Mouse (Mus musculus): ENCODE data around the gene 1700001C19Rik. TPM values are rescaled to one million over a fixed set of nuclear protein-coding genes. Genes with fewer than 3 reads are reported as not detected.

The 1700001C19Rik gene
- polyA plus RNA-seq, 1 experiment from 2014 or later, result 0.67 TPM

DNA sequence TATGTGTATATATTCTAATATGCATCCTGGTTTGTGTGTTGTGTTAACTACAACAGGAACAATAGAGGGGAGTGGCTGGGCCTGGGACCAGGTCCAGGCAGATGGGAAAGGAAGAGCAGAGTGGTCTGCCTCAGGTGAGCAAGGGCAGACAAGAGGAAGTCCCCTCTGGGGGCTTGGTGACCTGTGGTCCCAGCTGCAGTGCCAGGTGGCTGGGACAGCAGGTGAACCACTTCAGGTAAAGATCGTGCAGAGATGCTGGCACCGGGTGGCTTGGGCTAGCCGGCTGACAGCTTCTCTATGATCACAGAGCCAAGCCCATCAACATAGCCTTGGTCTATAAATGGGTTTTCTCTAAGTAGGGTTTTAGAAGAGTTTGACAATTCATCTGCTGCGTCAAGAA, 32.9 kb upstream of the 1700001C19Rik start:
- no peak overlapping the region for H3K27ac ChIP-seq
- DNase-seq (ENCODE audit: low spot score), result no peak
- peaks cover 76% of the 10 kb centered on the region for H3K27me3 ChIP-seq (ENCODE audit: insufficient read depth, poor library complexity, severe bottlenecking)
- peaks cover 47% of the 10 kb centered on the region for H3K4me1 ChIP-seq (replicated peaks)
- WGBS, result 96% methylated on average over 4 of the region's 4 CpGs
- no peaks in the 10 kb centered on the region for H3K9me3 ChIP-seq
- H3K36me3 ChIP-seq, result no peaks in the 10 kb centered on the region
- no peak overlapping the region for H3K4me3 ChIP-seq

DNA sequence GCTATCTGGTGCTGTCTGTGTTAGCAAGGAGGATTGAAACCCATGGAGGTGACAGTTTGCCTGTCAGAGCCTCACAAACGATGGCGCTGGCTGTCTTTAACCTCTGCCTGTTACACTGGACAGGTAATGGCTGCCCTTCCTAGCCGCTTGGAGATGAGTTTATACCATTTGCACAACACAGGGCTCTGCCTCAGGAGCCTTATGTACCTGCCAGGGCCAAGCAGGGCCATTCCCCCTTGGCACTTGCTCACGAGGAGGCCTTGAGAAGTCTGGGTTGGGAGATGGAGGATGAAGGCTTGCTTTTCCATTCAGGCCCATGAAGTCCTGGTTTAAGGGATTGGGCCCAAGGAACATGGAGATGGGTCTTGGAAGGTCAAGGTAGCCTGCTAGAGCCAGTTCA, 32.5 kb upstream of the 1700001C19Rik start:
- Histone ChIP-seq H3K27me3 (ENCODE audit: insufficient read depth, poor library complexity, severe bottlenecking) (peaks cover 80% of the 10 kb centered on the region), H3K4me1 (replicated peaks) (peaks cover 51% of the 10 kb centered on the region)

DNA sequence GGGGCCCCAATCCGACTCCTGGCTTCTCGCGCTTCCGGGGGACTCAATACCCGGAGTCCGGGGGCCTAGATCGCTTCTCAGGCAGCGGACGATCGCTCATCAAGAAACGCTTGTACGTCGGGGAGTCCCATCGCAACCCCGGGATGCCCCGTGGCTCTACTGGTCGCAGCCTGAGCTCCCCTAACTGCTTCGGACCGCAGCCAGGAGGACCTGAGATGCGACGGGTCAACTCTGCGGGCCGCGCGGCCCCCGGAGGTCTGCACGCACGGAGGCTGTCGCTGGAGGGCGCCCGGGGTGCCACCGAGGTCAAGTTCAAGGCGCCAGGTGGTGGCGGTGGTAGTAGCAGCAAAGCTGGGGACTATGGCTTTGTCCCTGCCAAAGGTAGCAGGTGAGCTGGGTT, 31.3 kb upstream of the 1700001C19Rik start:
- H3K27me3 ChIP-seq (ENCODE audit: insufficient read depth, poor library complexity, severe bottlenecking), result peaks cover 92% of the 10 kb centered on the region

More for the DNA sequence above, 32.5 kb upstream of the 1700001C19Rik start:
- WGBS, result 86% methylated on average over 4 of the region's 4 CpGs
- Histone ChIP-seq H3K4me3 (no peak overlapping the region), H3K36me3 (no peaks in the 10 kb centered on the region), H3K27ac (no peak overlapping the region), H3K9me3 (no peaks in the 10 kb centered on the region)
- DNase-seq (ENCODE audit: low spot score), result no peak

DNA sequence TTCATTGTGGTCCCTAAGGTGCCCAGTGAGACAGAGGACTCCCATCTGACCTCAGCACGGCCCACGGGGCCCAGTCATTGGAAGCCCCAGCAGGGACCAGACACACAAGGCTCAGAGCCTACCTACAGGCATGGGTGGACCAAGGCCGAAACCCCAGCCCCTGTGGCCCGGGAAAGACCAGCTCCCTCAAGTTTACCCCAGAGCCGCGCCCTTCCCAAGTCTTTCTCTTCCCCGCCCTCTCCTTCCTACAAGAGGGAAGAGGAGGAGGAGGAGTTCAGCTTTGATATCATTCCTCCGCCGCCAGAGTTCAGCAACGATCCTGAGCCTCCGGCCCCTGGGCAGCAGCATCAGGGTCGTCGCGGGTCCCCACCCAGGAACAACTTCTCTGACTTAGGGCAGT, 30.9 kb upstream of the 1700001C19Rik start:
- H3K36me3 ChIP-seq, result no peaks in the 10 kb centered on the region
- H3K4me1 ChIP-seq (replicated peaks), result peaks cover 60% of the 10 kb centered on the region
- no peak overlapping the region for H3K27ac ChIP-seq
- H3K9me3 ChIP-seq, result no peaks in the 10 kb centered on the region
- peak overlapping the region; percentile 44 for H3K4me3 ChIP-seq
- no peak for DNase-seq (ENCODE audit: low spot score)
- peaks cover 93% of the 10 kb centered on the region for H3K27me3 ChIP-seq (ENCODE audit: insufficient read depth, poor library complexity, severe bottlenecking)
- WGBS, result 14% methylated on average over 14 of the region's 14 CpGs

More for the DNA sequence above, 31.3 kb upstream of the 1700001C19Rik start:
- Histone ChIP-seq H3K9me3 (no peaks in the 10 kb centered on the region), H3K27ac (no peak overlapping the region), H3K36me3 (no peaks in the 10 kb centered on the region), H3K4me3 (peak overlapping the region; percentile 44), H3K4me1 (replicated peaks) (peaks cover 62% of the 10 kb centered on the region)
- WGBS, result 6% methylated on average over 34 of the region's 34 CpGs
- DNase-seq (ENCODE audit: low spot score), result no peak

DNA sequence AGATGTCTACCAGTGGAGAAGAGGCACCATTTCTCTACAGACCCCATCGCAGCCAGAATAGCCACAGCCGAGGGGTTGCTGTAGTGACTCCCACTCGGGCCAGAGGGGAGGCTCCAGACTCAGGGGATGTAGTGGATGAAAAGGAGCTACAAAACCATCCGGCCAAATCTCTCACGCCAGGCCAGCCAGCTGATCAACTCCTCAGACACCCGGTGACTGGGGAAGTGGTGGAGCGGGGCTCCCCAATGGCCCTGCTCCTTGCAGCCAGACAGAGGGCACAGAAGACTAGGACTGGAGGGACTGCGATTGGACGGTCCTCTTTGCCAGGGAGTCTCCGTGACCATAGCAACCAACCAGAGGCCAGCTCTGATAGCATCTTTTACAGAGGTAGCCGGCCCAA, 30.5 kb upstream of the 1700001C19Rik start:
- no peak for DNase-seq (ENCODE audit: low spot score)
- Histone ChIP-seq H3K36me3 (no peaks in the 10 kb centered on the region), H3K27ac (no peak overlapping the region), H3K27me3 (ENCODE audit: insufficient read depth, poor library complexity, severe bottlenecking) (peaks cover 90% of the 10 kb centered on the region), H3K9me3 (no peaks in the 10 kb centered on the region), H3K4me3 (peak overlapping the region; percentile 44), H3K4me1 (replicated peaks) (peaks cover 61% of the 10 kb centered on the region)
- WGBS, result 54% methylated on average over 11 of the region's 11 CpGs

DNA sequence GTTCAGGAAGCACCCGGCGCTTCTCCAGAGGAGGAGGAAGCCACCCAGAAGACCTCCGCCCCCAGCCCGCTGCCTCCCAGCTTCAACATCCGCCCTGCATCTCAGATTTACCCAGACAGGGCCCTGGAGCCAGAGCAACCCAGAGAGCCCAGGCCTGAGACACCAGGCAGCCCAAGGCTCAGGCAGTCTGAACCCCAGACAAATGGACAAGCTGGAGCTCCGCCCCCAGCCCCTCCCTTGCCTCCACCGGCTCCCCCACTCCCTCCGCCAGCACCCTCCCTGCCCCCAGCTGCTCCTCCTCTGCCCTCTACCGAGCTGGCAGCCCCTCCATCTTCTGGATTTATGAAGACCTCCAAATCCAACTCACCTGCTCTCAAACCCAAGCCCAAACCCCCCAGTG, 29.1 kb upstream of the 1700001C19Rik start:
- Histone ChIP-seq H3K9me3 (no peaks in the 10 kb centered on the region), H3K27ac (0 out of 2 replicates have a peak overlapping the region, but pooled peaks have one; percentile 23), H3K36me3 (no peaks in the 10 kb centered on the region), H3K27me3 (ENCODE audit: insufficient read depth, poor library complexity, severe bottlenecking) (peaks cover 93% of the 10 kb centered on the region), H3K4me1 (replicated peaks) (peaks cover 63% of the 10 kb centered on the region), H3K4me3 (no peak overlapping the region)
- no peak for DNase-seq (ENCODE audit: low spot score)
- 26% methylated on average over 9 of the region's 9 CpGs for WGBS

DNA sequence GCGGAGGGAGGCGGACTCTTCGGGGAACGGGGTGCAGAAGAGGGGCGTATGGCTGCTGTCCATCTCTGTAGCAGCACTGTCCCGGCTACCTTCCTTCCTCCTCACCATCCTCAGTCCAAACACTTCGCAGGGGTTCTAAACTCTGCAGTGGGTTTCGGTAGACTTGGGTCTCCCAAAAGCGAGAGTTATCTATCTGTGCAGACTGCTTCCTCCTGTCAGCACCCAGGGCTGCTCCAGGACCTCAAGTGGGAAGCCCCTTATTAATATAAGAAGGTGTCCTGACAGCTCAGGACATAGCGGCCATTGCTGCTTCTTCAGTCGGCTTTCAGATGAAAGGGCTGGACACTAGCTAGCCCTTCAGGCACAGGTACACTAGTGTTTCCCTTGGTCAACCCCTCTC, 27.8 kb upstream of the 1700001C19Rik start:
- H3K27ac ChIP-seq, result no peak overlapping the region
- H3K4me3 ChIP-seq, result no peak overlapping the region
- WGBS, result 75% methylated on average over 11 of the region's 11 CpGs
- peaks cover 92% of the 10 kb centered on the region for H3K27me3 ChIP-seq (ENCODE audit: insufficient read depth, poor library complexity, severe bottlenecking)
- peaks cover 63% of the 10 kb centered on the region for H3K4me1 ChIP-seq (replicated peaks)
- no peaks in the 10 kb centered on the region for H3K36me3 ChIP-seq
- H3K9me3 ChIP-seq, result no peaks in the 10 kb centered on the region
- no peak for DNase-seq (ENCODE audit: low spot score)

DNA sequence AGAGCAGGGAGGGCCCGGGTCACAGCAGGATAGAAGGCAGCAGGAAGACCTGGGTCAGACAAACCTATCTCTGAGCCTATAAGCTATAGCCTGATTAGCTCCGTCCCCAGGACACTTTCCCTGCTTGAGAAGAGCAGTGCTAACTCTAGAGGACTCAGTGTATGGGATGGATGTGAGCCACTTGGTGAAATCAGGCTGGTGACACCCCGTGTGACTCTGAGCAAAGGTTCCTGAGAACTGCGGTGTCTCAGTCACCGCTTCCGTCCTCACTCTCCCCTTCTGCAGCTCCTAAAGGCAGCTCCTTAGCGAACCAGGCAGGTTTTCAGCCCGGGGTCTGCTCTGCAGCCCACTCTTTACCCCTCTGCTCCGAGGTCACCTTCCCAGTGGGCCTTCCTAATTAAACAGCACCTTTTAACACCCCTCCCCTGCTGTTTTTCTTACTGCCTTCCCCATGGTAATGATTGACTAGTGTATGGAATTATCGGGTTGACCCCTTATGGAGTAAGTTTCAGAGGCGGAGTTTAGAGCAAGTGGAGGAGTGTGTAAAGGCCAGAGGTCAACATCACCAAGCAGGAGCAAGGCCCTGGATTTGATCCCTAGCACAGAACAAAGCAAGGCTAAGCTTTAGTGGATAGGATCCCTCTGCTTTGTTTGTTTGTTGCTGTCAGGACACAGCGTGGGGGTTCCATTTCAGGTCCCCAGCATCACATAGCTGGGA, 27.2 kb upstream of the 1700001C19Rik start:
- no peaks in the 10 kb centered on the region for H3K9me3 ChIP-seq
- no peak overlapping the region for H3K4me3 ChIP-seq
- no peak for DNase-seq (ENCODE audit: low spot score)
- H3K36me3 ChIP-seq, result no peaks in the 10 kb centered on the region
- H3K27me3 ChIP-seq (ENCODE audit: insufficient read depth, poor library complexity, severe bottlenecking), result peaks cover 86% of the 10 kb centered on the region
- WGBS, result 35% methylated on average over 12 of the region's 12 CpGs
- peaks cover 61% of the 10 kb centered on the region for H3K4me1 ChIP-seq (replicated peaks)
- H3K27ac ChIP-seq, result 0 out of 2 replicates have a peak overlapping the region, but pooled peaks have one; percentile 29

DNA sequence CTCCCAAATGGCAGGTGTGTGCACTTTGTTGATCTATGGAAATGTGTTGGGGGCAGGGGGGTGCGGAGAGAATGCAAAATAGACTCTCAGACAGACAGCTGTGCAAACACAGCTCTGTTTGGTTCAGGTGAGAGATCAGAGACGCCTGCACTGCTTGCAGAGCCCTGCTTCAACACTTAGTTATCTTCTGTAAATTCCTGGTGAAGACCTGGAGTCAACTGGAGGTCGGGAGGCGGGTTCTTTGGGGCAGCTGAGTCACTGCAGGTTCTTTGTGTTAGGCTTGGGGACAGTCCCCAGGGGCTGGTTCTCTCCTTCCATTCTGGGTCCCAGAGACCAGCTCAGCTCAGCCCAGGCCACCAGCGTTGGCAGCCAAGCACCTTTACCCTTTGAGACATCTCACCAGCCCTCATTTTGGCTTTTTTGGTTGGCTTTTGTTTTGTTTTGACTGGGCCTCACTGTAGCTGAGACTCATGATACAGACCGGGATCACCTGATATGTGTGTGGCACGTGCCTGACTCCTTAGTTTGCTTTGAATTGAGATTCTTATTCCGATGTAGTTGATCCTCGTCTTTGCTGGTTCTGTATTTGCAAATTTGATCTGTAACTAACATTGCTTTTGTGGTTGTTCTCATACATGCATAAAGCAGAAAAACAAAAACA, 25.7 kb upstream of the 1700001C19Rik start:
- H3K27me3 ChIP-seq (ENCODE audit: insufficient read depth, poor library complexity, severe bottlenecking), result peaks cover 71% of the 10 kb centered on the region
- 43% methylated on average over 9 of the region's 9 CpGs for WGBS
- H3K36me3 ChIP-seq, result no peaks in the 10 kb centered on the region
- H3K4me1 ChIP-seq (replicated peaks), result peaks cover 45% of the 10 kb centered on the region
- H3K9me3 ChIP-seq, result no peaks in the 10 kb centered on the region
- H3K4me3 ChIP-seq, result no peak overlapping the region
- H3K27ac ChIP-seq, result no peak overlapping the region
- no peak for DNase-seq (ENCODE audit: low spot score)

DNA sequence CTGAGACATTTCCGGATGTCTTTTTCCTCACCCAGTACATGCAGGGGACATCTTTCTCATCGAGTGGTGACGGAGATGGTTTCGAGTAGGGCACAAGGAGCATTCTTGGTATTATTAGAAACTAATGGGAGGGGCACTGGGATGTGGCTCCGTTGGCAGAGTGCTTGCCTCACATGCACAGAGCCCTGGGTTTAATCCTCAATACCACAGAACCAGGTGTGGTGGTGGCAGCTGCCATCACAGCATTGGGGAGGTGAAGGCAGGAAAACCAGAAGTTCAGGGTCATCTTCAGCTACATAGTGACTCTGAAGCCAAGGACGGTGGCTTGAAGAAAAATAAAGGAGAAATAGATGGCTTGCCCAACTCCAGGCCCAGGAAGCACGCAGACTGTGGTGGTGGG, 25.0 kb upstream of the 1700001C19Rik start:
- 80% methylated on average over 7 of the region's 7 CpGs for WGBS
- H3K27me3 ChIP-seq (ENCODE audit: insufficient read depth, poor library complexity, severe bottlenecking), result peaks cover 64% of the 10 kb centered on the region
- H3K4me1 ChIP-seq (replicated peaks), result peaks cover 42% of the 10 kb centered on the region
- H3K36me3 ChIP-seq, result no peaks in the 10 kb centered on the region
- H3K4me3 ChIP-seq, result no peak overlapping the region
- H3K27ac ChIP-seq, result no peak overlapping the region
- no peak for DNase-seq (ENCODE audit: low spot score)
- H3K9me3 ChIP-seq, result no peaks in the 10 kb centered on the region

DNA sequence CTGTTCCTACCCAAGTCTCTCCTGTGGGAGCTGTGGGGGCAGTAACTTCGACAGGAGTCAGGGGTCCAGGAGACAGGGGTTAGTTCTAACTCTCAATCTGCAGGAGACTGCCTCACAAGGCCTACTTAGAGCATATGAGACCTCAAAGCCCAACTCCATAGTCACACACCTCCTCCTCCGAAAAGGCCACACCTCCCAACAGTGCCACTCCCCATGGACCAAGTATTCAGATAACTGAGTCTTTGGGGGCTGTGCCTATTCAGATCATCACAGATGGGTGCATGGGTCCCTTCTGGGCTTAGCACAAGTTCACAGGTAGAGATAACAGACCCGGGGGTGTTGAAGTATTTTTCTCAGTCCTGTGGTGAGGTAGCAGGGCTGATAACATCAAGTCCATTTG, 24.5 kb upstream of the 1700001C19Rik start:
- Histone ChIP-seq H3K27ac (no peak overlapping the region), H3K27me3 (ENCODE audit: insufficient read depth, poor library complexity, severe bottlenecking) (peaks cover 59% of the 10 kb centered on the region), H3K9me3 (no peaks in the 10 kb centered on the region), H3K4me3 (no peak overlapping the region), H3K4me1 (replicated peaks) (peaks cover 40% of the 10 kb centered on the region), H3K36me3 (no peaks in the 10 kb centered on the region)
- 68% methylated on average over 3 of the region's 3 CpGs for WGBS
- no peak for DNase-seq (ENCODE audit: low spot score)

DNA sequence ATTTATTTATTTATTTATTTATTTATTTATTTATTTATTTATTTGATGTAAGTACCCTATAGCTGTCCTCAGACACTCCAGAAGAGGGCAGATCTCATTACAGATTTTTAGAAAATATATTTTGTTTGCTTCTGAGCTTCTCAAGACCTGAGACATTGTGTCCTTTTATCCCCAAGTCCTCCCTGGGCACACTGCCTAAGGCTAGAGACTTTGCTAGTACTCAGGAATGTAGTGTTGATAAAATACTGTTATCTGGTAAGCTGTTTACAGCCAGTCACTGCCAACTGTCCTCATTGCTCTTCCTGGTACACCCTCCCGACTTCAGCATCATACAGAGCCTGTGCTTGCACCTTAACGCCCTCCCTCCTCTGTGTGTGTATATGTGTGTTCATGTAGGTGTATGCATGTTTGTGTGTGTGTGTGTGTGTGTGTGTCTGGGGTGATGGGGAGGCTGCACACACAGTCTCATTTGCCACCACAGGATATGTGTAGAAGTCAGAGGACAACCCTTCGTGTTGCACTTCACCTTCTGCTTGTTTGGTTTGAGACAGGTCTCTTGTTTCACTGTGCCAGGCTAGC, 22.3 kb upstream of the 1700001C19Rik start:
- no peaks in the 10 kb centered on the region for H3K36me3 ChIP-seq
- H3K9me3 ChIP-seq, result no peaks in the 10 kb centered on the region
- 81% methylated on average over 3 of the region's 3 CpGs for WGBS
- H3K4me1 ChIP-seq (replicated peaks), result peaks cover 18% of the 10 kb centered on the region
- no peak overlapping the region for H3K27ac ChIP-seq
- DNase-seq (ENCODE audit: low spot score), result no peak
- no peak overlapping the region for H3K4me3 ChIP-seq
- peaks cover 36% of the 10 kb centered on the region for H3K27me3 ChIP-seq (ENCODE audit: insufficient read depth, poor library complexity, severe bottlenecking)

DNA sequence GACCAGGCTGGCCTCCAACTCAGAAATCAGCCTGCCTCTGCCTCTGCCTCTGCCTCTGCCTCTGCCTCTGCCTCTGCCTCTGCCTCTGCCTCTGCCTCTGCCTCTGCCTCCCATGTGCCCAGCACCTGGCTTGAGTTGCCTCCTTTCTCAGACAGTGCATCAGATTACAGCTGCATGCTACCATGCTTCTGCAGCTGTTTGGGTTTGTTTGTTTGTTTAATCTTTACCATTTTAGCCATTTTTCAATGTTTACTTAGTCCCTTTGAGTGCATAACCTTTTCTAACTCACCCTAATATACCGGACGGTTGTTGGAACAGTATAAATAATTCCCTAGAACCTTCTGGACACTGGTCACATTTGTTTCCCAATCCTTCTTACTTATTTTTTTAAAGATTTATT, 21.8 kb upstream of the 1700001C19Rik start:
- Histone ChIP-seq H3K9me3 (no peaks in the 10 kb centered on the region), H3K4me3 (no peak overlapping the region), H3K27me3 (ENCODE audit: insufficient read depth, poor library complexity, severe bottlenecking) (peaks cover 32% of the 10 kb centered on the region), H3K4me1 (replicated peaks) (peaks cover 13% of the 10 kb centered on the region), H3K27ac (no peak overlapping the region), H3K36me3 (no peaks in the 10 kb centered on the region)
- DNase-seq (ENCODE audit: low spot score), result no peak
- 96% methylated on average over 2 of the region's 2 CpGs for WGBS
